Mouse (Mus musculus) heart, embryonic 15.5 days (tissue): ENCODE results near the gene Tmem206. TPM values are rescaled to one million over a fixed set of nuclear protein-coding genes. Genes with fewer than 3 reads are reported as not detected.
A peak's percentile ranks its signal among the peaks of the same experiment; 100 is the strongest.

Experiments
- ATAC-seq: fragments of 200-750 bp; cut with Nextera tagmentation; replicated peaks from 2 replicates; pipeline ENCODE4 v1.8.0; 2017; ENCODE audit warnings: low read depth, moderate TSS enrichment; ENCODE audit not compliant: insufficient number of reproducible peaks, insufficient read depth, low FRiP score
- H3K27ac ChIP-seq: fragments of 300-500 bp; sonication (generic); 2 replicates; pipeline ENCODE4 v1.5.1; 2015; ENCODE audit warnings: mild to moderate bottlenecking, inconsistent platforms
- H3K27me3 ChIP-seq: fragments of 300-500 bp; sonication (generic); 2 replicates; pipeline ENCODE4 v1.6.1; 2015; ENCODE audit warnings: inconsistent platforms
- H3K36me3 ChIP-seq: fragments of 300-500 bp; sonication (generic); 2 replicates; pipeline ENCODE4 v1.6.1; 2015; ENCODE audit warnings: mild to moderate bottlenecking, inconsistent platforms
- H3K4me1 ChIP-seq: fragments of 300-500 bp; sonication (generic); replicated peaks from 2 replicates; pipeline ENCODE4 v1.6.1; 2015; ENCODE audit warnings: inconsistent platforms
- H3K4me2 ChIP-seq: fragments of 300-500 bp; sonication (generic); 2 replicates; pipeline ENCODE4 v1.6.1; 2015; ENCODE audit warnings: inconsistent platforms, mild to moderate bottlenecking, moderate library complexity
- H3K4me3 ChIP-seq: fragments of 300-500 bp; sonication (generic); 2 replicates; pipeline ENCODE4 v1.5.1; 2015; ENCODE audit warnings: mild to moderate bottlenecking, inconsistent platforms
- H3K9ac ChIP-seq: fragments of 300-500 bp; sonication (generic); 2 replicates; pipeline ENCODE4 v1.6.1; 2015; ENCODE audit warnings: mild to moderate bottlenecking, inconsistent platforms
- H3K9me3 ChIP-seq: fragments of 300-500 bp; sonication (generic); replicated peaks from 2 replicates; pipeline ENCODE4 v1.6.1; 2016; ENCODE audit warnings: inconsistent platforms
- WGBS: fragments of 180-500 bp; shearing (Covaris S2); methylation state at CpG from one replicate; pipeline ENCODE4 v1.1.7; 2015; ENCODE audit warnings: mixed read lengths; 5-methylcytosine and 5-hydroxymethylcytosine counted together
- polyA plus RNA-seq: library from polyadenylated mRNA; unstranded; fragments of >200 nt; fragmentation: Nextera tagmentation; extraction: Ambion mirVana; gene quantifications from 2 replicates; pipeline ENCODE4 v1.2.1, GENCODE M21; 2015

The Tmem206 gene
- polyA plus RNA-seq, 1 experiment from 2014 or later = 14.3 TPM

DNA sequence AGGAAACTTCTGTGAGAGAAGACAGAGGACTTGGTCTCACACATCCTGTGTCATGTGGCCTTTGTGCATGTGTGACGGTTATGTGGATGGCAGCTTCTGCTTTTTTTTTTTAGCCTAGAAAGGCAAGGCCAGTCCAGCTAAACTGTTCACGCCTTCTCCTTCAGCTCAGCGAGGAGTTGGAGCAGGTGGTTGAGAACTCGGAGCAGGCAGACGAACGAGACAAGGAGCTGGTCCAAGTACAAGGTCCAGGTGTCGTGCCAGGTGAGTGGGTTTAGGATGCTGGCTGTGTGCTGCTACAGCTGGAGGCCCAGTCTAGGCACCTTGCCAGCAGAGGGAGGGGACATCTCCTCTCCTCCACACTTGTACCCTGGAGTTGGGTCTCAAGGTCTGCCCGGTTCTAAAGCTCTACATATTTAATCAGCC, 2.3 kb downstream of the Tmem206 start:
- Histone ChIP-seq H3K27me3 (no peaks in the 10 kb centered on the region), H3K4me1 (peaks cover 26% of the 10 kb centered on the region), H3K4me2 (0 out of 2 replicates have a peak overlapping the region, but pooled peaks have one; percentile 4), H3K9me3 (no peaks in the 10 kb centered on the region), H3K9ac (no peak overlapping the region), H3K27ac (0 out of 2 replicates have a peak overlapping the region, but pooled peaks have one; percentile 16), H3K4me3 (no peak overlapping the region), H3K36me3 (no peaks in the 10 kb centered on the region)
- no peak for ATAC-seq
- WGBS = 70% methylated on average over 8 of the region's 8 CpGs

- no peaks in the 10 kb centered on the region for H3K27me3 ChIP-seq
- H3K27ac ChIP-seq = no peak overlapping the region
- H3K36me3 ChIP-seq = no peaks in the 10 kb centered on the region
- WGBS = 83% methylated on average over 4 of the region's 4 CpGs
- H3K9me3 ChIP-seq = no peaks in the 10 kb centered on the region
- H3K4me3 ChIP-seq = no peak overlapping the region
- peaks cover 26% of the 10 kb centered on the region for H3K4me1 ChIP-seq
- no peak for ATAC-seq
- H3K4me2 ChIP-seq = no peak overlapping the region
- H3K9ac ChIP-seq = no peak overlapping the region
Measured at GRCm38 (mm10) chr1:191330356-191330755, 4.6 kb downstream of the Tmem206 start.

GRCm38 (mm10) chr1:191334500-191334899, 8.8 kb downstream of the Tmem206 start:
- Histone ChIP-seq H3K27me3 (no peaks in the 10 kb centered on the region), H3K9ac (no peak overlapping the region), H3K4me1 (no peaks in the 10 kb centered on the region), H3K9me3 (no peaks in the 10 kb centered on the region), H3K27ac (no peak overlapping the region), H3K36me3 (peaks cover 19% of the 10 kb centered on the region), H3K4me3 (no peak overlapping the region), H3K4me2 (no peak overlapping the region)
- no peak for ATAC-seq
- WGBS = 74% methylated on average over 5 of the region's 5 CpGs

GRCm38 (mm10) chr1:191339876-191340275, 14.2 kb downstream of the Tmem206 start:
- no peaks in the 10 kb centered on the region for H3K27me3 ChIP-seq
- no peak for ATAC-seq
- H3K36me3 ChIP-seq = peaks cover 40% of the 10 kb centered on the region
- WGBS = 80% methylated on average over 2 of the region's 2 CpGs
- no peak overlapping the region for H3K4me3 ChIP-seq
- no peaks in the 10 kb centered on the region for H3K9me3 ChIP-seq
- H3K4me2 ChIP-seq = no peak overlapping the region
- no peak overlapping the region for H3K9ac ChIP-seq
- H3K27ac ChIP-seq = no peak overlapping the region
- 0 out of 2 replicates have a peak, but pooled peaks cover 2% of the 10 kb centered on the region for H3K4me1 ChIP-seq

- Histone ChIP-seq H3K9ac (no peak overlapping the region), H3K4me3 (no peak overlapping the region), H3K36me3 (peaks cover 40% of the 10 kb centered on the region), H3K9me3 (no peaks in the 10 kb centered on the region), H3K4me1 (0 out of 2 replicates have a peak, but pooled peaks cover 2% of the 10 kb centered on the region), H3K27me3 (no peaks in the 10 kb centered on the region), H3K4me2 (no peak overlapping the region), H3K27ac (no peak overlapping the region)
- no peak for ATAC-seq
- WGBS = 76% methylated on average over 4 of the region's 4 CpGs
Measured at GRCm38 (mm10) chr1:191340530-191340929, 14.8 kb downstream of the Tmem206 start.

DNA sequence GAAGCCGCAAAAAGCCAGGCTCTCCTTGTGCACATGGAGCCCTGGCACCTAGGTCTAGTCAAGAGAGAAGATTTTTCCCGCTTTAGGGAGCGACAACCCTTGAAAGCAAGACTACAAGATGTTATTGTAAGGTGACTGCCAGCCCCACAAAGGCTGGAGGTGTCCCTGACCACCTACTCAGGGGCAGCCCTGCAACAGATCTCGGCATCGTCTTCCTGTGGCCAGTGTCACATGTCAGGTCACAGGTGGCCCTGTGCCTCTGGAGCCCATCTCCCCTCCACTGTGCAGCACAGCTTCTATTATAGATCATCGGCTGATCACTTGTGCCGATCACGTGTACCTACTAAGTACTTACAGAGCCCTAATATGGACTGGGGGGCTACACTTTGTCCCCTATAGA, 21.9 kb downstream of the Tmem206 start:
- no peak for ATAC-seq
- H3K9ac ChIP-seq = no peak overlapping the region
- 80% methylated on average over 8 of the region's 8 CpGs for WGBS
- H3K4me2 ChIP-seq = no peak overlapping the region
- H3K27ac ChIP-seq = no peak overlapping the region
- peaks cover 18% of the 10 kb centered on the region for H3K4me1 ChIP-seq
- peaks cover 21% of the 10 kb centered on the region for H3K36me3 ChIP-seq
- H3K27me3 ChIP-seq = no peaks in the 10 kb centered on the region
- H3K4me3 ChIP-seq = no peak overlapping the region
- no peaks in the 10 kb centered on the region for H3K9me3 ChIP-seq

DNA sequence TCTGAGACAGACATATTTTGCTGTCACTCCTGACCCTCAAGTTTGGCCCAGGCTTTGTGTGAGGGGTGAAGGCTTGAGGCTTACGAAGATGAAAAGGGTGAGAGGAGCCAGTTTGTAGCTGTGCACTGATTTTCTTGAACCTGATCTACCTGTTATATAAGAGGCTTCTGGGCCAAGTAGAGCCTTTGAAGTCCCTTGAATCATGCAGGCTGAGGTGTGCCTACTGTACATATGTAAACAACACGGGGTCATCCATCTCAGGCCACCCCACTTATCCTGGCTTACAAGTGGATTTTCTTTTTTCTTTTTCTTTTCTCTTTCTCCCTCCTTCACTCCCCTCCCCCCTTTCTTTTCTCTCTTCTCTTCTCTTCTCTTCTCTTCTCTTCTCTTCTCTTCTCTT, 22.9 kb downstream of the Tmem206 start:
- Histone ChIP-seq H3K4me2 (no peak overlapping the region), H3K9ac (no peak overlapping the region), H3K27ac (peak overlapping the region; percentile 75; the same call in 1 of the 2 replicates), H3K36me3 (peaks cover 22% of the 10 kb centered on the region), H3K4me1 (peaks cover 18% of the 10 kb centered on the region), H3K9me3 (no peaks in the 10 kb centered on the region), H3K27me3 (no peaks in the 10 kb centered on the region), H3K4me3 (no peak overlapping the region)
- ATAC-seq = no peak
- 61% methylated on average over 2 of the region's 2 CpGs for WGBS

DNA sequence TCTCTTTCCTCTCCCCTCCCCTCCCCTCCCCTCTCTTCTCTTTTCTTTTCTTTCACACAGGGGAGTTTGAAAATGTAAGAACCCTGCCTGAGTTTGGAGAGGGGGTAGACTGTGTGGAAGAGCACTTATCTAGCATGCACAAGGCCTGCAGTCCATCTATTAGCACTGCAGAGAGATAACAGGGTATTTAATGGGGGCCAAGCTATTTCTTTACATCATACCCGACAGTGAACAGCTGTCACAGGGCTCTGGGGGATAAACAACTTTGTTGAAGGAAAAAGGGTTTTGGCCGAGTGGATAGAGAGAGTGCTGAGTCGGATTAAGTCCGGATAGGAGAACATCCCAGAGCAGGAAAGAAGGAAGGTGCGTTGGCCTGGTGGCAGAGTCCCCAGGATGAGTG, 23.3 kb downstream of the Tmem206 start:
- H3K4me2 ChIP-seq = peak overlapping the region; percentile 17; the same call in 1 of the 2 replicates
- H3K36me3 ChIP-seq = peaks cover 26% of the 10 kb centered on the region
- WGBS = 18% methylated on average over 5 of the region's 5 CpGs
- H3K4me3 ChIP-seq = no peak overlapping the region
- no peaks in the 10 kb centered on the region for H3K27me3 ChIP-seq
- H3K4me1 ChIP-seq = peaks cover 18% of the 10 kb centered on the region
- H3K9ac ChIP-seq = no peak overlapping the region
- ATAC-seq = peak; percentile 47; the same call in 1 of the 2 replicates
- no peaks in the 10 kb centered on the region for H3K9me3 ChIP-seq
- peak overlapping the region; percentile 75 for H3K27ac ChIP-seq

GRCm38 (mm10) chr1:191349486-191350037, 23.9 kb downstream of the Tmem206 start:
- H3K36me3 ChIP-seq = peaks cover 30% of the 10 kb centered on the region
- H3K9ac ChIP-seq = peak overlapping the region; percentile 22; the same call in 1 of the 2 replicates
- WGBS = 50% methylated on average over 23 of the region's 23 CpGs
- no peaks in the 10 kb centered on the region for H3K9me3 ChIP-seq
- H3K27me3 ChIP-seq = no peaks in the 10 kb centered on the region
- ATAC-seq = no peak
- H3K4me3 ChIP-seq = no peak overlapping the region
- peaks cover 18% of the 10 kb centered on the region for H3K4me1 ChIP-seq
- H3K27ac ChIP-seq = peak overlapping the region; percentile 75
- H3K4me2 ChIP-seq = peak overlapping the region; percentile 17; the same call in 1 of the 2 replicates

GRCm38 (mm10) chr1:191350355-191350754, 24.6 kb downstream of the Tmem206 start:
- Histone ChIP-seq H3K4me2 (no peak overlapping the region), H3K36me3 (peaks cover 35% of the 10 kb centered on the region), H3K27me3 (no peaks in the 10 kb centered on the region), H3K9me3 (no peaks in the 10 kb centered on the region), H3K9ac (no peak overlapping the region), H3K4me1 (peaks cover 18% of the 10 kb centered on the region), H3K27ac (no peak overlapping the region), H3K4me3 (no peak overlapping the region)
- WGBS = 95% methylated on average over 5 of the region's 5 CpGs
- no peak for ATAC-seq

DNA sequence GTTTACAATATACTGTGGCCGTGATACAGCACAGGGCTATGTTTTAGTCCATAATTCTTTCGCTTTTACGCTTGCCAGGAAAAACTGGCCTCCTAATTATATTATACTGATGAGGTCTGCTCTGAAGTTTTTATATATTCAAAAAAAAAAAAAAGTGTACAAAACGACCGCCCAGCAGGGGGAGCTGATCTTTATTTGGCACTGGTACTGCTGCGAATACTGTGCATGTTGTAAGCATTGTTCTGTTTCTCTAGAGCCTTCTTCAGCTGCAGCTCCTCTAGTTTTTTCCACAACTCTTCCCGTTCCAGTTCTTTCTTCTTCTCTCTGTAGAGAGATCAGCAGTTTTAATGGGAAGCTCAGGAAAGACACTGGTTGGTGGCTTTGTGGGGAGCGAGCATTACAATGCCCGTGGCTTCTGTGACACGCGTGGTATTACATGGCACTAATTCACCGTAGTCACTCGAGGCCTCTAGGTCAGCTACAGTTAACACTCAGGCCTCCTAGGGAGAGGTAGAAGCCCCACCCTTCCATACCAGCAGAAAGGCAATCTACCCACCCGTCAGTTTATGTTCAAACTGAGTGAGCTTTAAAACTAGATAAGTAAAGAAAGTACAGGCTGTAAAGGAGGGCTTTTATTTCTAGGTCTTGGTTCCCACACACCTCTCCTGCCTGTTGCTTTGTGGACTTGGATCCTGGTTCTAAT, 27.2 kb downstream of the Tmem206 start:
- H3K36me3 ChIP-seq = peaks cover 38% of the 10 kb centered on the region
- H3K27me3 ChIP-seq = no peaks in the 10 kb centered on the region
- no peak overlapping the region for H3K27ac ChIP-seq
- 60% methylated on average over 14 of the region's 14 CpGs for whole genome bisulfite sequencing
- no peak for ATAC-seq
- H3K9me3 ChIP-seq = no peaks in the 10 kb centered on the region
- no peak overlapping the region for H3K4me2 ChIP-seq
- peaks cover 15% of the 10 kb centered on the region for H3K4me1 ChIP-seq
- H3K9ac ChIP-seq = no peak overlapping the region
- H3K4me3 ChIP-seq = no peak overlapping the region
